ENCODE assay signal across 19 mouse cellular contexts in the genomic region with DNA sequence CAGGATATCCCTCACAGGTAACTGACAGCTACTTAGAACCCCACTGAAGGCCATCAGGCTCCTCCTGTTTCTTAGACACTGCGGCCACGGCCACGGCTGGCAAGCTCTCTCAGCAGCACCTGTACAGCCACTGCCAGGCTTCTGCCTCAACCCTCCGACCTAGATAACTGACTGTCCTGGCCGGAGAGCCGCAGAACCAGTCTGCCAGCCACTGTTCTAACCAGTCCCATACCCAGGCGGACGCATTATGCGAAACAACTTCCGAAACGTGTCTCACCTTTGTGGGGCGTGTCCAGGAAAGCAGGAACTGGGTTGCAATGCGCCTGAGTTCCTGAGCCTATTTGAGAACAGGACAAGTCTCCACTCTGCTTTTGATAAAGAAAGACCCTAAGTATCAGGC. TPM values are rescaled to one million over a fixed set of nuclear protein-coding genes. Genes with fewer than 3 reads are reported as not detected.
DNase-seq lines count a peak whose midpoint lies in the region; ATAC-seq lines count a peak whose summit lies in the region.
"Had no signal": no experiment of that assay in that cellular context is flagged by ENCODE, and none has a peak within 500 bp of the region (broad histone marks: within the 10 kb centered on the region; RNA-seq: fewer than 3 reads in every experiment).

No protein-coding gene starts in this region.

- H3K9me3 ChIP-seq in heart, embryonic 12.5 days (replicated peaks): no peaks in the 10 kb centered on the region
- H3K9me3 ChIP-seq in kidney, embryonic 16.5 days (ENCODE audit: low read length): no peaks in the 10 kb centered on the region
- no peaks in the 10 kb centered on the region for H3K9me3 ChIP-seq in embryonic facial prominence, embryonic 15.5 days (replicated peaks)
- H3K9me3 ChIP-seq in liver, embryonic 16.5 days (replicated peaks; ENCODE audit: control insufficient read depth, low read length): no peaks in the 10 kb centered on the region
- H3K9me3 ChIP-seq in hindbrain, embryonic 11.5 days (ENCODE audit: control insufficient read depth, low read length): no peaks in the 10 kb centered on the region
- H3K9me3 ChIP-seq: embryonic facial prominence, embryonic 13.5 days; forebrain, embryonic 13.5 days; G1E had no signal

- 0 out of 2 replicates have a peak overlapping the region, but pooled peaks have one; percentile 24 for H3K9ac ChIP-seq in heart, embryonic 12.5 days
- H3K9ac ChIP-seq in kidney, embryonic 16.5 days (replicated peaks; ENCODE audit: low read length): no peak overlapping the region
- H3K9ac ChIP-seq in embryonic facial prominence, embryonic 15.5 days: no peak overlapping the region
- H3K9ac ChIP-seq in liver, embryonic 16.5 days (ENCODE audit: low read depth, low read length): no peak overlapping the region; the same call in 1 of the 2 replicates
- H3K9ac ChIP-seq in hindbrain, embryonic 11.5 days (ENCODE audit: low read depth, low read length): no peak overlapping the region
- H3K9ac ChIP-seq: embryonic facial prominence, embryonic 13.5 days; forebrain, embryonic 13.5 days had no signal

- H3K27me3 ChIP-seq in heart, embryonic 12.5 days (replicated peaks): peaks cover 9% of the 10 kb centered on the region; the same call in 1 of the 2 replicates
- no peaks in the 10 kb centered on the region for H3K27me3 ChIP-seq in kidney, embryonic 16.5 days (ENCODE audit: insufficient read depth, low read length)
- H3K27me3 ChIP-seq in embryonic facial prominence, embryonic 15.5 days: no peaks in the 10 kb centered on the region
- no peaks in the 10 kb centered on the region for H3K27me3 ChIP-seq in liver, embryonic 16.5 days (ENCODE audit: control insufficient read depth, insufficient read depth, low read depth, low read length)
- H3K27me3 ChIP-seq in hindbrain, embryonic 11.5 days (ENCODE audit: control insufficient read depth, insufficient read depth, low read length): 0 out of 2 replicates have a peak, but pooled peaks cover 2% of the 10 kb centered on the region
- H3K27me3 ChIP-seq: embryonic facial prominence, embryonic 13.5 days; forebrain, embryonic 13.5 days had no signal

- peak overlapping the region; percentile 31 for H3K27ac ChIP-seq in heart, embryonic 12.5 days (ENCODE audit: poor library complexity, severe bottlenecking)
- H3K27ac ChIP-seq in kidney, embryonic 16.5 days (ENCODE audit: low read length): no peak overlapping the region
- H3K27ac ChIP-seq in embryonic facial prominence, embryonic 15.5 days (replicated peaks): 0 out of 2 replicates have a peak overlapping the region, but pooled peaks have one; percentile 8
- peak overlapping the region; percentile 97 for H3K27ac ChIP-seq in liver, embryonic 16.5 days (ENCODE audit: low read length)
- no peak overlapping the region for H3K27ac ChIP-seq in hindbrain, embryonic 11.5 days (ENCODE audit: low read depth, low read length)
- H3K27ac ChIP-seq: embryonic facial prominence, embryonic 13.5 days; forebrain, embryonic 13.5 days; layer of hippocampus, adult 2 months had no signal

- H3K4me1 ChIP-seq in heart, embryonic 12.5 days (replicated peaks): peaks cover 97% of the 10 kb centered on the region
- H3K4me1 ChIP-seq in kidney, embryonic 16.5 days (ENCODE audit: insufficient read depth, low read length): peaks cover 37% of the 10 kb centered on the region
- peaks cover 75% of the 10 kb centered on the region for H3K4me1 ChIP-seq in embryonic facial prominence, embryonic 15.5 days
- H3K4me1 ChIP-seq in liver, embryonic 16.5 days (ENCODE audit: control insufficient read depth, low read depth, low read length): peaks cover 54% of the 10 kb centered on the region
- H3K4me1 ChIP-seq in hindbrain, embryonic 11.5 days (replicated peaks; ENCODE audit: control insufficient read depth, insufficient read depth, low read length): peaks cover 4% of the 10 kb centered on the region; the same call in 1 of the 2 replicates

- H3K4me2 ChIP-seq in heart, embryonic 12.5 days: no peak overlapping the region
- H3K4me2 ChIP-seq in kidney, embryonic 16.5 days (replicated peaks; ENCODE audit: low read depth, low read length): no peak overlapping the region
- H3K4me2 ChIP-seq in embryonic facial prominence, embryonic 15.5 days (replicated peaks): no peak overlapping the region
- no peak overlapping the region for H3K4me2 ChIP-seq in liver, embryonic 16.5 days (ENCODE audit: low read depth, low read length)
- H3K4me2 ChIP-seq in hindbrain, embryonic 11.5 days (replicated peaks; ENCODE audit: low read depth, low read length): no peak overlapping the region
- H3K4me2 ChIP-seq: embryonic facial prominence, embryonic 13.5 days; forebrain, embryonic 13.5 days; midbrain, embryonic 11.5 days had no signal

- DNase-seq in heart, postnatal 4 days: no peak
- peak; percentile 20 for DNase-seq in kidney, postnatal 10 days
- DNase-seq in hindbrain, embryonic 11.5 days (ENCODE audit: low spot score): no peak
- DNase-seq: adrenal gland, adult 8-10 months; cerebellum, adult 11-12 months; kidney, adult 8-10 months; lung, postnatal 36 days; retina, postnatal 1 day had no signal

- no peak for ATAC-seq in heart, embryonic 12.5 days (ENCODE audit: insufficient number of reproducible peaks, low FRiP score)
- no peak for ATAC-seq in kidney, embryonic 16.5 days (ENCODE audit: low FRiP score, low TSS enrichment)
- ATAC-seq in embryonic facial prominence, embryonic 15.5 days (ENCODE audit: insufficient number of reproducible peaks, low FRiP score, low TSS enrichment, low read depth): no peak
- ATAC-seq in liver, embryonic 16.5 days (ENCODE audit: low read depth): no peak
- no peak for ATAC-seq in hindbrain, embryonic 11.5 days (ENCODE audit: low FRiP score)
- ATAC-seq: forebrain, embryonic 13.5 days; hindbrain, embryonic 16.5 days had no signal

- WGBS in heart, embryonic 12.5 days: 81% methylated on average over 13 of the region's 13 CpGs
- 83% methylated on average over 13 of the region's 13 CpGs for WGBS in kidney, embryonic 16.5 days
- 75% methylated on average over 13 of the region's 13 CpGs for WGBS in embryonic facial prominence, embryonic 15.5 days
- 86% methylated on average over 13 of the region's 13 CpGs for WGBS in liver, embryonic 16.5 days (ENCODE audit: insufficient replicate concordance)
- 92% methylated on average over 13 of the region's 13 CpGs for WGBS in hindbrain, embryonic 11.5 days

- no peak overlapping the region for H3K4me3 ChIP-seq in heart, embryonic 12.5 days
- H3K4me3 ChIP-seq in kidney, embryonic 16.5 days (ENCODE audit: low read length): no peak overlapping the region
- no peak overlapping the region for H3K4me3 ChIP-seq in embryonic facial prominence, embryonic 15.5 days (replicated peaks)
- H3K4me3 ChIP-seq in liver, embryonic 16.5 days (ENCODE audit: low read depth, low read length): no peak overlapping the region
- no peak overlapping the region for H3K4me3 ChIP-seq in hindbrain, embryonic 11.5 days (ENCODE audit: low read depth, low read length)
- H3K4me3 ChIP-seq: embryonic facial prominence, embryonic 13.5 days; forebrain, embryonic 13.5 days; layer of hippocampus, adult 2 months; myocyte had no signal

- H3K36me3 ChIP-seq in heart, embryonic 12.5 days: peaks cover 6% of the 10 kb centered on the region
- H3K36me3 ChIP-seq in kidney, embryonic 16.5 days (ENCODE audit: insufficient read depth, low read length): no peaks in the 10 kb centered on the region
- peaks cover 1% of the 10 kb centered on the region; the same call in 1 of the 2 replicates for H3K36me3 ChIP-seq in embryonic facial prominence, embryonic 15.5 days
- H3K36me3 ChIP-seq in liver, embryonic 16.5 days (ENCODE audit: control insufficient read depth, insufficient read depth): peaks cover 3% of the 10 kb centered on the region; the same call in 1 of the 2 replicates
- no peaks in the 10 kb centered on the region for H3K36me3 ChIP-seq in hindbrain, embryonic 11.5 days (ENCODE audit: control insufficient read depth, insufficient read depth, low read length)
- H3K36me3 ChIP-seq: G1E had no signal

RNA-seq across cellular contexts. Expression of gene Shb, which starts 50.0 kb away (rescaled TPM):
- 13.9 and 15.3 TPM in 2 replicates for polyA plus RNA-seq in heart, embryonic 12.5 days (2016; fragmentation: Nextera tagmentation; extraction: Ambion mirVana)
- total RNA-seq in heart, postnatal 4 days (2021): 10 to 100 TPM; 69.3 to 70.9 TPM
- 2.7 and 3.1 TPM in 2 replicates for polyA plus RNA-seq in kidney, embryonic 16.5 days (2015; fragmentation: Nextera tagmentation; extraction: Ambion mirVana)
- 9.1 and 9.9 TPM in 2 replicates for polyA plus RNA-seq in embryonic facial prominence, embryonic 15.5 days (2015; fragmentation: Nextera tagmentation; extraction: Ambion mirVana)
- polyA plus RNA-seq in liver, embryonic 16.5 days (2015; fragmentation: Nextera tagmentation; extraction: Ambion mirVana): 1.4 and 1.5 TPM in 2 replicates
- polyA plus RNA-seq in hindbrain, embryonic 11.5 days (2014; fragmentation: Nextera tagmentation; extraction: Ambion mirVana): 4.2 and 6.2 TPM in 2 replicates
- total RNA-seq: G1E had no signal
- polyA plus RNA-seq: G1E had no signal

Comparison
In these comparisons a context has a peak if more than half of its experiments do, and no peak if none do; other contexts are left out.
1. H3K27ac ChIP-seq: peak in heart, embryonic 12.5 days (single experiment), embryonic facial prominence, embryonic 15.5 days (single experiment) and liver, embryonic 16.5 days (single experiment); none in kidney, embryonic 16.5 days (single experiment) and hindbrain, embryonic 11.5 days (single experiment).